In the genomic region with DNA sequence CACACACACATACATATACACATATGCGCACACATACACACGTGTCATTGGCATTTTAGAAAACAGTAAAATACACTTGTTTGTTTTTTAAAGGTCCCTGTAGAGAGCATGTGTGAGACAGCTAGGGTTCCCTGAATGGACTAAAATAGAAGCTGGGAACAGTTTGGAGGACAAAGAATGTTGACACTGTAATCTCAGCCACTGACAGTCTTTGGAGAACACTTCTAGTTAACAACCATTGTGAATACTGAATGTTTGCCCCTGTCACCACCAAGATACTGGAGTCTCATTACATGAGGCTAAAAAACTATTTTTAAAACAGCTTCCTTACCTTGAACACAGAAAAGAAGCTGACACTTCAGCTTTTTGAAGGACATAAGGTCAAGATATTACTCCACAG, we compare ENCODE assay signal across 29 mouse cellular contexts. TPM values are rescaled to one million over a fixed set of nuclear protein-coding genes. Genes with fewer than 3 reads are reported as not detected.
DNase-seq lines count a peak whose midpoint lies in the region; ATAC-seq and TF ChIP-seq lines count a peak whose summit lies in the region.
"Had no signal": no experiment of that assay in that cellular context is flagged by ENCODE, and none has a peak within 500 bp of the region (broad histone marks: within the 10 kb centered on the region; RNA-seq: fewer than 3 reads in every experiment).

No protein-coding gene starts in this region.

- intact Hi-C loops in heart, adult 2 months (cut with DNase I) = no loop called here
- intact Hi-C loops in heart, postnatal 25 days (cut with DNase I) = no loop called here
- intact Hi-C loops in heart, postnatal 14 days (cut with DNase I) = loop anchor here (5.0 kb wide), 1 partner anchor 65 kb away; no protein-coding TSS in a partner anchor

- no peak for TF ChIP-seq EP300 in heart, adult 2 months (IDR thresholded peaks at IDR 0.05; ENCODE audit: insufficient read depth, low read depth, low read length)
- TF ChIP-seq EP300 in heart, postnatal 0 days (IDR thresholded peaks at IDR 0.05; ENCODE audit: low read depth) = no peak; the same call in 1 of the 2 replicates

- 65% methylated on average over 2 of the region's 2 CpGs for WGBS in heart, adult 2 months
- 79% methylated on average over 2 of the region's 2 CpGs for WGBS in heart, embryonic 12.5 days
- WGBS in heart, embryonic 15.5 days = 58% methylated on average over 2 of the region's 2 CpGs
- WGBS in heart, postnatal 0 days = 57% methylated on average over 2 of the region's 2 CpGs

- no peaks in the 10 kb centered on the region for H3K9me3 ChIP-seq in heart, embryonic 12.5 days (replicated peaks)
- no peaks in the 10 kb centered on the region for H3K9me3 ChIP-seq in heart, embryonic 15.5 days (replicated peaks)
- no peaks in the 10 kb centered on the region for H3K9me3 ChIP-seq in heart, postnatal 0 days (replicated peaks; ENCODE audit: control insufficient read depth, low read length)
- H3K9me3 ChIP-seq: embryonic facial prominence, embryonic 10.5 days; embryonic facial prominence, embryonic 13.5 days; forebrain, embryonic 12.5 days; forebrain, embryonic 15.5 days; G1E; hindbrain, embryonic 10.5 days had no signal

- no peak for DNase-seq in heart, adult 2 months
- no peak for DNase-seq in heart, postnatal 25 days (ENCODE audit: low spot score)
- no peak for DNase-seq in heart, postnatal 14 days
- DNase-seq in heart, postnatal 0 days (ENCODE audit: low spot score) = peak; percentile 93
- no peak for DNase-seq in spleen, postnatal 36 days (ENCODE audit: low spot score in 2 of 2)
- DNase-seq: adrenal gland, postnatal 10 days; adrenal gland, postnatal 36 days; B cell, adult 2 months; cerebellum, adult 18-20 months; cerebellum, adult 9-10 months; cerebellum, postnatal 14 days; gastrocnemius, postnatal 25 days; kidney, adult 18-20 months; kidney, adult 9 months had no signal

- H3K4me2 ChIP-seq in heart, embryonic 12.5 days = no peak overlapping the region
- H3K4me2 ChIP-seq in heart, embryonic 15.5 days = no peak overlapping the region
- no peak overlapping the region for H3K4me2 ChIP-seq in heart, postnatal 0 days (ENCODE audit: low read depth, low read length)
- H3K4me2 ChIP-seq: embryonic facial prominence, embryonic 13.5 days; forebrain, embryonic 12.5 days; forebrain, embryonic 15.5 days; hindbrain, embryonic 14.5 days had no signal

- H3K4me3 ChIP-seq in heart, adult 2 months = no peak overlapping the region
- H3K4me3 ChIP-seq in heart, embryonic 12.5 days = no peak overlapping the region
- H3K4me3 ChIP-seq in heart, embryonic 15.5 days = no peak overlapping the region
- no peak overlapping the region for H3K4me3 ChIP-seq in heart, postnatal 0 days (ENCODE audit: low read depth, low read length)
- H3K4me3 ChIP-seq: embryonic facial prominence, embryonic 10.5 days; embryonic facial prominence, embryonic 13.5 days; erythroblast, embryonic 14.5 days; forebrain, embryonic 12.5 days; forebrain, embryonic 15.5 days; hindbrain, embryonic 10.5 days had no signal

- no peak overlapping the region for H3K9ac ChIP-seq in heart, adult 2 months (ENCODE audit: low read depth, low read length)
- peak overlapping the region; percentile 6; the same call in 1 of the 2 replicates for H3K9ac ChIP-seq in heart, embryonic 12.5 days
- H3K9ac ChIP-seq in heart, embryonic 15.5 days = no peak overlapping the region
- no peak overlapping the region for H3K9ac ChIP-seq in heart, postnatal 0 days (replicated peaks; ENCODE audit: low read depth, low read length)
- H3K9ac ChIP-seq: embryonic facial prominence, embryonic 13.5 days; forebrain, embryonic 12.5 days; forebrain, embryonic 15.5 days; hindbrain, embryonic 14.5 days had no signal

- H3K36me3 ChIP-seq in heart, adult 2 months (ENCODE audit: control insufficient read depth, insufficient read depth, low read length) = peaks cover 4% of the 10 kb centered on the region; the same call in 1 of the 2 replicates
- no peaks in the 10 kb centered on the region for H3K36me3 ChIP-seq in heart, embryonic 12.5 days
- H3K36me3 ChIP-seq in heart, embryonic 15.5 days = no peaks in the 10 kb centered on the region
- H3K36me3 ChIP-seq in heart, postnatal 0 days (replicated peaks; ENCODE audit: control insufficient read depth, insufficient read depth, low read length) = no peaks in the 10 kb centered on the region
- H3K36me3 ChIP-seq: embryonic facial prominence, embryonic 10.5 days; embryonic facial prominence, embryonic 13.5 days; forebrain, embryonic 12.5 days; forebrain, embryonic 15.5 days; G1E; hindbrain, embryonic 10.5 days had no signal

- no peaks in the 10 kb centered on the region for H3K79me2 ChIP-seq in heart, adult 2 months (replicated peaks; ENCODE audit: control insufficient read depth, insufficient read depth, low read length)

- H3K27me3 ChIP-seq in heart, adult 2 months (ENCODE audit: control insufficient read depth, insufficient read depth, low read length) = no peaks in the 10 kb centered on the region
- no peaks in the 10 kb centered on the region for H3K27me3 ChIP-seq in heart, embryonic 12.5 days (replicated peaks)
- no peaks in the 10 kb centered on the region for H3K27me3 ChIP-seq in heart, embryonic 15.5 days
- no peaks in the 10 kb centered on the region for H3K27me3 ChIP-seq in heart, postnatal 0 days (ENCODE audit: control insufficient read depth, insufficient read depth, low read length)
- H3K27me3 ChIP-seq: CH12.LX; embryonic facial prominence, embryonic 13.5 days; forebrain, embryonic 12.5 days; forebrain, embryonic 15.5 days; Patski had no signal

- TF ChIP-seq POLR2A in heart, adult 2 months (IDR thresholded peaks at IDR 0.05; ENCODE audit: insufficient read depth, low read depth, low read length) = no peak

- ATAC-seq in heart, embryonic 12.5 days (ENCODE audit: insufficient number of reproducible peaks, low FRiP score) = no peak
- ATAC-seq in heart, embryonic 15.5 days (replicated peaks; ENCODE audit: insufficient number of reproducible peaks, insufficient read depth, low FRiP score, low read depth) = peak; percentile 59
- ATAC-seq in heart, postnatal 0 days (ENCODE audit: insufficient read depth, low read depth) = peak; percentile 86
- ATAC-seq: forebrain, embryonic 15.5 days; hindbrain, postnatal 0 days; inflammation-experienced regulatory T-cells, adult 6 months; intestine, embryonic 16.5 days; Patski had no signal

- H3K27ac ChIP-seq in heart, adult 2 months = peak overlapping the region; percentile 51
- peak overlapping the region; percentile 95 for H3K27ac ChIP-seq in heart, embryonic 12.5 days (ENCODE audit: poor library complexity, severe bottlenecking)
- H3K27ac ChIP-seq in heart, embryonic 15.5 days = peak overlapping the region; percentile 82
- peak overlapping the region; percentile 90 for H3K27ac ChIP-seq in heart, postnatal 0 days (ENCODE audit: low read depth)
- H3K27ac ChIP-seq: embryonic facial prominence, embryonic 10.5 days; embryonic facial prominence, embryonic 13.5 days; forebrain, embryonic 12.5 days; forebrain, embryonic 15.5 days; hindbrain, embryonic 10.5 days; hindbrain, embryonic 14.5 days; hindbrain, postnatal 0 days had no signal

- peaks cover 2% of the 10 kb centered on the region for H3K4me1 ChIP-seq in heart, adult 2 months (ENCODE audit: control insufficient read depth, insufficient read depth, low read length)
- H3K4me1 ChIP-seq in heart, embryonic 12.5 days (replicated peaks) = peaks cover 60% of the 10 kb centered on the region
- H3K4me1 ChIP-seq in heart, embryonic 15.5 days (replicated peaks) = peaks cover 45% of the 10 kb centered on the region
- peaks cover 36% of the 10 kb centered on the region for H3K4me1 ChIP-seq in heart, postnatal 0 days (ENCODE audit: control insufficient read depth, insufficient read depth)

- TF ChIP-seq CTCF in heart, adult 2 months (IDR thresholded peaks at IDR 0.05) = no peak
- no peak for TF ChIP-seq CTCF in heart, postnatal 0 days (IDR thresholded peaks at IDR 0.05; ENCODE audit: low read depth)

RNA-seq across cellular contexts. Expression of gene Fstl1, which starts 19.4 kb away (rescaled TPM):
- total RNA-seq in heart, adult 2 months (2021) = 10 to 100 TPM; 43.6 to 57.6 TPM
- polyA plus RNA-seq in heart, adult 2 months (2012; rRNA removed) = 39.7 and 68.4 TPM in 2 replicates
- total RNA-seq in heart, postnatal 25 days (2021) = 100 to 1,000 TPM; 107 to 122 TPM
- 558 and 559 TPM in 2 replicates for polyA plus RNA-seq in heart, embryonic 12.5 days (2016; fragmentation: Nextera tagmentation; extraction: Ambion mirVana)
- total RNA-seq in heart, postnatal 14 days (2021) = 100 to 1,000 TPM; 221 to 228 TPM
- 468 and 518 TPM in 2 replicates for polyA plus RNA-seq in heart, embryonic 15.5 days (2015; fragmentation: Nextera tagmentation; extraction: Ambion mirVana)
- 289 and 316 TPM in 2 replicates for total RNA-seq in heart, postnatal 0 days (2014; rRNA removed; ENCODE audit: low replicate concordance)
- polyA plus RNA-seq in heart, postnatal 0 days (2015; fragmentation: Nextera tagmentation; extraction: Ambion mirVana) = 271 and 272 TPM in 2 replicates
